Mouse (Mus musculus) right cerebral cortex, postnatal 10 days (tissue): Measurements from ENCODE around the gene U2af1.
"Not testable (repeated sequence)": the region's sequence is repeated elsewhere in the genome, so short reads cannot be mapped to it uniquely, and the experiment has no call there.

Source experiments
- DNase-seq, 2 experiments: peaks; one replicate each; pipeline ENCODE4 v3.0.0; 2021; ENCODE audit warnings: low spot score in 2 of 2

U2af1 gene

GRCm38 (mm10) chr17:31613086-31613755 is 45.5 kb downstream of the U2af1 start:
- no peak for DNase-seq

- no peak for DNase-seq
Observed at GRCm38 (mm10) chr17:31609895-31610294, 48.8 kb downstream of the U2af1 start.

GRCm38 (mm10) chr17:31609173-31609572 is 49.5 kb downstream of the U2af1 start:
- not testable (repeated sequence) for DNase-seq

- DNase-seq = no peak
Observed at GRCm38 (mm10) chr17:31607256-31607951, 51.3 kb downstream of the U2af1 start.

- no peak for DNase-seq
Observed at GRCm38 (mm10) chr17:31606424-31606823, 52.3 kb downstream of the U2af1 start.

- no peak for DNase-seq
Observed at GRCm38 (mm10) chr17:31598593-31598992, 60.1 kb downstream of the U2af1 start.

- no peak for DNase-seq
Observed at GRCm38 (mm10) chr17:31597957-31598356, 60.7 kb downstream of the U2af1 start.
